Mouse (Mus musculus): ENCODE data around the gene Acadm.
A peak's percentile ranks its signal among the peaks of the same experiment; 100 is the strongest.

The Acadm gene

DNA sequence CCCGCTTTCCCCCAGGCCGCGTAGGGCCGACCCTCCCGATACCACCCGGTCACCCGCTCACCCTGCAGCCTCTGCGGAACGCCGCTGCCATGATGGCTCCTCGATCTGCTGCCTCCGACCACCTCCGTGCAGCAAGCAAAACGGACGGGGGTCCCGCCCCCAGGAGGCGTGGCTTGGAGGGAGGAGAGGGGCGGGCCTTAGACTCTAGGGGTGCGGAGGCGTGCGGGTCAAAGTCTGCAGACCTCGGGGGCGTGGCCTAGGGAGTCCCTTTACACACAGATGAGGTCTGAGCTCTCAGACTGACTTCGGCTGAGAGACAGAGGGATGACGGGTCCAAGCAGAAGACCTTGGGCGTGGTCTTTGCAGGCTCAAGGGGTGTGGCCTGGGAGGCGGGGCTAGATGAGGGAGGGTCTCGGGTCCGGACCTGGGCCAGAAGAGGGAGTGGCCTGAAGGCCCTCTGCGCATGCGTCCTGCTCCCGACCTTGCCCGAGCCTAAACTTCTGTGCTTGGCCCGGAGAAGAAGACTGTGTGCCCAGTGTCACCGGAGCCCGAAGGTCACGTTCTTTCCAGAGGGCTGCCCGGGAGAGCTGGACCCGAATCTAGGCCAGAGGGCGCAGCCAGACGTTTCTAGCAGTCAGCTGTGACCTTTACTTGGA lies at the start of gene Acadm:
Acadm (minus strand) TSS at position 298 of the 656 bp plus-strand sequence.
- peak; percentile 97 for DNase-seq

DNA sequence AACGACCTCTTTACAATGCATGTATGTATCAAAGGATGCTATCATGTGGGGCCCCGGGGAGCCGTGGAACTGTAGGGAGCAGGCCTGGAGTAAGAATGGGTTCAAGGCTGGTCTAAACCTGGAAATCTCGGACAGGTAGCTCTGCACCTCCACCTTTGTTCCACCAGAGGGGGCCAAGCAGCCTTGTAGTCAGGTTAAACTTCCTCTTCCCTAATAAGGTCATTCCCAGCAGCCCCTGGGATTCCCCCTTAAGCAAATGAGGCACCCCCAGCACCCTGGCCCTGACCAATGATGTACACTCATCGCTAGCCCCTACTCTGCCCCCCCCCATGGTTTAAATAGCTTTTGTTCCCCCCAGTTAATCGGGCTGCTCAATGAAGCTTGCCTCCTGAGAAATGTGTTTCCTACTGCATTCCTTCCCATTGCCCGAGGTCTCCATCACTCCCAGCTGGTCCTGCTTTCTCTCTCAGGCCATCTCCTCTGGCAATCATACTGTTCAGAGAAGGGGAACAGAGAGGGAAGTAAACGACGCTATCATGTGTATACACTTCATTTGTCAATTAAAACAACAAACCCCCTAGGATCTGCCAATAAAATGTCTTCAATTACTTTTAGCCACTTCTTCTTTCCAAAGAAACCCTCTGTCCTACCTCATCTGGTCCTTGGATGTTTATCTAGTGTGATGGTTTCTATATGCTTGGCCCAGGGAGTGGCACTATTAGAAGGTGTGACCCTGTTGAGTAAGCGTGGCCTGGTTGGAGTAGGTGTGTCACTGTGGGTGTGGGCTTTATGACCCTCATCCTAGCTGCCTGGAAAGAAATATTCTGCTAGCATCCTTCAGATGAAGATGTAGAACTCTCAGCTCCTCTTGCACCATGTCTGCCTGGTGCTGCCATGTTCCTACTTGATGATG lies 40.3 kb upstream of the Acadm start:
- peak; percentile 74 for DNase-seq

DNA sequence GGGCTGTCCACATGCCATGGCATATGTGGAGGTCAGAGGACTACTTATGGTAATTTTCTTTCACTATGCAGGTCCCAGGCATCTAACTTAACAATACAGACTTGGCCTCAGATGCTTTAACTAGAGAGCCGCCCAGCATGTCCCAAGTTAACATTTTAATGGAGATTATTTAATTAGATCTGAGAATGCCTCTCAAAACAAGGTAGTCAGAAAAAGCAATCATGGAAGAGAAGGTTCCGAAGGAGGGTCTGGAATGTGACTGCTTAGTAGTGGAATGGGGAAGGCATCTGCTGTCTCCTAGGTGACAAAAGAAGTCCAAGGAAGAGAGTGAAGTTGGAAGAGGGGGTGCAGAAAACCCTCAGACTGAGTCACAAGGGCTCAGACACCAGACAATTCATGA lies 36.2 kb upstream of the Acadm start:
- DNase-seq: no peak

DNA sequence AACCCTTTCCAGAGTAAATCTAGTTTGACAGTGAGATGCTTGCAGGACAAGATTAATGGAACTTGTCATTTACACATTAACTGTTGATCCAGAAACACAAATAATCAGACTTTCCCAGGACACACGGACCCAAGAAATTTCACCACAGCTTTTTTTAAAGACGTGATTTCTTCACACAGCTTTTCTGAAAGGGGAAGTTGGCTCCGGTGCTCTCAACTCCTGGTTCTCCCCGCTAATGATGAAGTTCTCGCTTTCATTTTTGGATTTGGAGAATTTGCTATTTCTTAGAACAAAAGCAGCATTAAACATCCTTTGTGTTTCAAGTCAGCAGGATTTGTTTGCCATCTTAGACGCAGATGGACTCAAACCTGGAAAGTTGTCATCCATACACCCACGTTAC lies 31.4 kb upstream of the Acadm start:
- DNase-seq: no peak

DNA sequence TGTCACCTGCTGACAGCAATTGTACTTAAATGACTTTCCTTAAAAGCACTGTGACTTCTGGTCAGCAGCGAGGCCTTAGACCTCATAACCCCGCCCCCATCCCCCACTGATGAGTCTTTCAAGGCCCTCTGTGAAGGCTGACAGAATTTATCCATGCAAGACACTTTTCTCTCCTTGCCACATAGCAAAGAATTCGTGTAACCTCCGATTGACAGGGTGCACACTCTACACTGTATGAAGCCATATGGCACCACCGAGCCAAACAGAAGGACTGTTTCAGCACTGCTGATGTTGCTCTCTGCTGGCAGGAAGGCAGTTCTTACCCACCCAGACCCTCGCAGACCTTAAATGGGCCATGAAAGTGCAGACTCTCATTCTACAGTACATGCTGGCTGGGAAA lies 30.6 kb upstream of the Acadm start:
- DNase-seq: peak; percentile 17

DNA sequence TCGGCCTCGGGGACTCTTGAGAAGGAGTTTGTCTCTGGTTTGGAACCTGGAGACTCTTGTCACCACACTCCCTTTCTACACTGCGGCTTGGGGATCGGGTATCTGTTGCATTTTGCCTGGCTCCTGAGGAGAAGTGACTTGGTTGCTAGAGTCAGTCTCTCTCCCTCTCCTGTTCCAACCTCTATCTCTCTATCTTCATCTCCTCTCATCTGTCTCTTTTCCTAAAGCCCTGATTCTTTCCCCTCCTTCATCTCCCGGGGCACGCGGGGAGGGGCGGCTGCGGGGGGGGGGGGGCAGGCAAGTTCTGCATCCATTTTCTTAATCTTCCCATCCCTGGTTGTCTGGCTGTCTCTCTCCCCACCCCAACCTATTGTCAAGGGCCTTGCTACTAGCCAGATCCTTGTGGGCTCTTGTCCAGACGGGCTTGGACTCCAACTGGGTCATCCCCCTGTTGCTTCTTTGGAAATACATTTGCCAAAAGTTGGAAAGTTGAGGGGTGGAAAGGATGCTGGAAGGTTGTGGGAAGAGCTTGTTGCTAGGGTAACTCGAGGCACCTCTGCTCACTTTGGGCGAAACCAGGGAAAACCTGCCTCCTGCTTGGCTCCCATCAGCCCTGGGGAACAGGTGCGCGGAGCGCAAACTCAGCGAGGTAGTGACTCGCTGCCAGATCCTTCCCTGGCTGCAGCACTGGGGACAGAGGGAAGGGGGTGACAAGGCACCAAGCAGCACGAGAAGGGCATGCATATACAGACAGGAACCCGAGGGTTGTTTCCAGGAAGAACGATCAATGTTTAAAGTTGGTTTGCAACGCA lies 29.7 kb upstream of the Acadm start:
- peak; percentile 22 for DNase-seq

DNA sequence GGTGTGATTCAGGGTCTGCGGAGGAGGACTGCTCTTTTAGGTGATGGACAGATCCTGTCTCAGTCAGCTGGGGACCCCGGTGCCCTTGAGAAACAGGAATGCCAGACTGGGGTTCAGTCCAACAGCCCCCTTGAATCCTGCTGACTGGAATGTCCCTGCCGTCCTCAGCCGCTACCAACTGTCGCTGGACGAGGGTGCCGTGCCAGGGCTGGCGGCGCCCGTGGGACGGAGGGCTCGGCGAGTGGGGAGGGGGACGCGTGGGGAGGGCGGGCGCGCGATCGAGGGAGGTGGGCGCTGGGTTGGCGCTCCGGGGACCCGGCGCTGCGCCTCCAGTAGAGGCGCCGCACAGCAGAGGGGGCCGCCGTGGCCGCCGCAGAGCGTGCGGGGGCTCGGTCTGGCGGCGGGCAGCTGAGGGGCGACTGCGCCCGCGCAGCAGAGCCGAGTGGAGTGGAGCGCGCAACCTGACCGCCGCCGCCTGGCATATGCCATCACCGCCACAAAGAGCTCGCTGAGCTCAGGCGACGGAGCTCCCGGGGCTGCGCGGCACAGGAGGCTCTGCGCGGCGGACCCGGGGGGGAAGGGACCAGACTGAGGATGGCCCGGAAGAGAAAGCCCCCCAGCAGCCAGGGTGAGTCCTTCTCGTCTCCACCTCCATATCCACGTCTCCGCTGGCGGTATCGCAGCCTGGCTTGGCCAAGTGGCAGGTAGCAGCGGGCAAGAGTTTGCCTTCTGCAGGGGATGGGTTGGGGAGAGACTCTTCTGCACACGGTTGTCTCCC lies 28.9 kb upstream of the Acadm start, which contains the start of gene Slc44a5:
Slc44a5 (plus strand) TSS at position 266 of the 778 bp plus-strand sequence.
- peak; percentile 83 for DNase-seq

DNA sequence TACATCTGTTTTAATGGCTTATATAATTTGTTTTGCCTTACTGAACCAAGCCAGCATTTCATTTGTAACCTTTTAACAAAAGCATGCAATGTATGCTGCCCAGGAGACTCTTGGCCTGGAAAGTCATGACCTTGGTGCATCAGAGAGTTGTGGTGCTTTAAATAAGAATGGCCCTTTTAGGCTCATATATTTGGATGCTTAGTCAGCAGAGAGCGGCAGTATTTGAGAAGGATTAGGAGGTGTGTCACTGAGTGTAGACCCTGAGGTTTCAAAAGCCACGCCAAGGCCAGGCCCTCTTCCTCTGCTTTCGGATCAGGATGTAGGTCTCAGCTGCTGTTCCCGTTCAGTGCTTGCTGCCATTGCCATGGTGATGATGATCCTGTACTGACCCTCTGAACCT lies 25.0 kb upstream of the Acadm start:
- DNase-seq: no peak

DNA sequence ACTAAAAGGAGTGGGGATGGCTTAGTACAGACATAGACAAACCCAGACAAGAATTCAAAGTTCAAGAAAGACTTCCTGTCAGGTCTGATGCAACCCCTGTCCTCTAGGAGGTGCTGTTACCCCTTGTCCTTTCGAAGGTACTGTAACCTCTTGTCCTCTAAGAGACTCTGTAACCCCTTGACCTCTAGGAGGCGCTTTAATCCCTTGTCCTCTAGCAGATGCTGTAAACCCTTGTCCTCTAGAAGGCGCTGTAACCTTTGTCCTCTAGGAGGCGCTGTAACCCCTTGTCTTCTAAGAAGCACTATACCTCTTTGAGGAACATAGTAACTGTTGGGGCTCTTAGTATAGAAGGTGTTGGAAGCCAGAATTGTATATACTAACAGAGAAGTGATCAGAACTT lies 24.1 kb upstream of the Acadm start:
- DNase-seq: peak; percentile 89

DNA sequence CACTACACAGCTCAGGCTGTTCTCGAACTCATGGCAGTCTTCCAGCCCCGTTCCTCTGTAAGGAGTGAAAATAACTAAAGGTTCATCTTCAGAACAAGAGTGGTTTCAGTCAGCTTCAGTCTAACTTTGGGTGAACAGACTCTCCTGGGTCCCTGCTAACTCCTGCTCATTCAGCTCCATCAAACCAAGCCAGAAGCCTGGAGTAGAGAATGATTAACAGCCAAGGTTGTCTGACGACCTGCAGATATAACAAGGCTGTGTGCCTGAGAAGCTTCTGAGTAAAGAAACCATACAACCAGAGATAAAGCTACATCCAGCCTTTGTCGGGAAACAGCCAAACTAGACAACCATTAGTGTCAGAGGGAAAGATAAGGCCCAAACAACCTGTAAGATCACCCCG lies 23.0 kb upstream of the Acadm start:
- DNase-seq: no peak

DNA sequence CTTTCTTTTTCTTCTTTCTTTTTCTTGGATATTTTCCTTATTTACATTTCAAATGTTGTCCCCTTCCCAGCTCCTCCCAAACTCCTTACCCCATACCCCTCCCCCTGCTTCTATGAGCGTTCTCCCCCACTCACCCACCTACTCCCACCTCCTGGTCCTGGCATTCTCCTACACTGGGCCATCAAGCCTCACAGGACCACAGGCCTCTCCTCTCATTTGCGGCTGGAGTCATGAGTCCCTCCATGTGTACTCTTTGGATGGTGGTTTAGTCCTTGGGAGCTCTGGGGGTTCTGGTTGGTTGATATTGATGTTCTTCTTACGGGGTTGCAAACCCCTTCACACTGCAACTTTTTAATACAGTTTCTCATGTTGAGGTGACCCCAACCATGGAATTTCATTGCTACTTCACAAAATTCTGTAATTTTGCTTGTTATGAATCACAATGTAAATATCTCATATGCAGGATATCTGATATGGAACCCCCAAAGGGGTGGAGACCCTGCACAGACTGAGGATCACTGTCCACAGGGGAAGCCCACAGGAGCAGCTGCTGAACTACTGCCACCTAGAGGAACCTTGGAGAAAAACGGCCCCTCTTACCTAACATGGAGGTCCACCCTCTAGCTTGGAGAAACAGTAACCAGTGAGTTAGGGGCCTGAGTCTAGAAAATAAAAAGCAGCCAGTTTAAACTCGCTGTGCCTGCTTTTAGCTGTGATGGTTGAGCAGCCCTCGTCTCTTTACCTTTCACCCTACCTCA lies 17.4 kb upstream of the Acadm start:
- DNase-seq: peak; percentile 63

DNA sequence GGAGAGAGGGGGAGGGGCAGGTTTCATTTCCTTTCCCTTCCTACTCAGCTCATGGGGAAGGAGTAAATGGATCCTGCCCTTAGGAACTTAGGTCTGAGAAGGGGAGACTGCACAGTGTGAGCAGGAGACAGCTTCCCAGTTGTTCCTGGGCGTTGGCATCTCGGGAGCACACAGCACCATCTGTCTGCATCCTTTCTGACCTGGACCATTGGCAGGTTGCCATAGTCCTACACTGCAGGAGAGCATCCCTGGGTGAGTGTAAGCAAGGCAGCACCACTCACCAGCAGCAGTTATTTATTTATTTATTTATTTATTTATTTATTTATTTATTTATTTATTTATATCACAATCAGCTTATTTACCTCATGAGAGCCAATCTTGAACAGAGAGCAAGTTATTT lies 16.5 kb upstream of the Acadm start:
- DNase-seq: peak; percentile 17

DNA sequence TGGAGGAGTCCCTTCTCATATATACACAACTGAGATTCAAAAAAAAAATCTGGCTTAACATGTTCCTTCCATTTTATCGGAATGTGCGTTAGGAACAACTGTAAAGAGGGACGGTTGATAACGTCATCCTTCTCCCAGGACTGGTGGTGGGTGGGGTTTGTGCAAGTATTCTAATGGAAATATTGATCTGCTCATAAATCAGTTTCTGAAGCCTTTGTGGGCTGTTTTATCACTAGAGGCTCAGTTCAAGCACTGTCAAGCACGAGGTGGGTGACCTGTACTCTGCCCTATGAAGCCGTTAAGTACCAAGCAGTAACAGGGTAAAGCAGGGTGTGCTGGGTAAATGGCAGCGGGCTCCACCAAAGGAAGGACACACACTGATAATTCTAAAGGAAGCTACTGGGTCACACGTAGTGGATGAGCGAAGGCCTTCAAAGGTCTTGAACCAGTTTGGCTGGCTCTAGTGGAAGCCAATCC lies 15.3 kb upstream of the Acadm start:
- DNase-seq: no peak

DNA sequence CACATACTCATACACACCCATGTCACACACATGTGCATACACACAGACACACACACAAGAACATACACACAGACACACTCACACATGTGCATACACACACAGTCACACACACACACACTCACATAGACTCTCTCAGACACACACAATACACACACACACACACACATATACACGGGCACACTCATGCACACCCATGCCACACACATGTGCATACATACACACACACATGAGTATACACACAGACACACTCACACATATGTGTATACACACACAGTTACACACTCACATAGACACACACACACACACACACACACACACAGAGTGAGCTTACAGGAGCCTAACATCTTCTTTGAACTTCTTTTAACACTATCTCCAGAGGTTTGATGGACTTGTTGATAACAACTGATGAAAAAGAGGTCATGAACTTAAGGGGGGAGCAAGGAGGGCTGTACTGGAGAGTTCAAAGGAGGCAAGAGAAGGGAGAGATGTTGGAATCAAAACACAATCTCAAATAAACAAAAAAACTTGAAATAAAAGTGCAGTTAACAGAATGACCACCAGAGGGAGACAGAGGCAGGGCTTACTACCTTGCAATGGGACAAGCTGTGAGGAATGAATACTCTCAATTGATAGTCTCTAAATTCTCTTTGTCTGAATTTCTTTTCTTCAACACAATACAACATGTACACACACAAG lies 14.8 kb upstream of the Acadm start:
- peak; percentile 71 for DNase-seq

DNA sequence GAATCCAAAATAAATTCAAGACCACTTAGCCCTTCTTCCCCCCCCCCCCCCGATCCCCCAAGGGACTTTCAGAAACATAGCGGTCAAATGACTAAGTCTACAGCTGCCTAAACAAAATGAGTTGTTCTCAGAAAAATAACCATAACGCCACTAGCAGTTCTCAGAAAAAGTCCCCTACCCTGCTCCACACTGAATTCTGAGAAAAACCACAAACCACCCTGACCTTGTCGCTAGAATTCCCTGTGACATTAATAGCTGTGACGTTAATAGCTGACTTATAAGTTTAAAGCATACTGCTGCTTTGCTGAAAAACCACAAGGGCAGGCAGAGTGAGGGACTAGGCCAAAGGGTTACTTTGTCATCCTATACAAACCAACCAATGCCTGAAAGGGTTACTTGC lies 13.5 kb upstream of the Acadm start:
- DNase-seq: no peak

DNA sequence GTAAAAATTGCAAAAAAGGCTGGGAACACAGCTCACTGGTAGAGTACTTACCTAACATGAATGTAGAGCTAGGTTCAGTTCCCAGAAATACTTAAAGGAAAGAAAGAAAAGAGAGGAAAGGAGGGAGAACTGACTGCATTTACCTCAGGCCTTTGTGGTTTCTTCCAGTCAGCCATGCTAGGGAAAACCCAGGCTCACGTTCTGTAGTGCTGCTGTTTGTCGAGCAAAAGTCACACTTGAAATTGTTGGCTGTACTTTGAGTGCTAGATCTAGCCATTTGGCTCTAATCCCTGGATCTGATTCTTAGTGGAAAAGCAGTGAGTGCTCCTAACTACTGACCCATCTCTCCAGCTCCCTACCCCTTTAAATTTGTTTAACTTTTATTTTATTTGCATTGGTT lies 3.7 kb upstream of the Acadm start:
- no peak for DNase-seq

DNA sequence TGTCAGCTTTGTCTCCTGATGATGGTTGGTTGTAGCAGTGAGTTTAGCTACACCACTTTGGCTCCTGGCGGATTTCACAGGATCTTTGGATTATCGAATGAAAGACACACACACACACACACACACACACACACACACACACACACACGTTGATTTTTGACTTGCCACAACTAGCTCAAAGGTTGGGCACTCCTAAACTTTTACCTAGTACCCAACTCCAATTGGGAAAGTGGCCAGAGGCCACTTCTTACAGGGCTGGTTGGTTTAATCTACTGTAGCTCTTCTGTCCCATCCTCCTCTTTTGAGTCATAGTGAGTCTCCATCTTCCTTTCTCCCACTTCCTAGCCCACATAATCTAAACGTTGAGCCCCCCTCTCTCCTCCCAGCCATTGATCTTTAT lies 2.8 kb upstream of the Acadm start:
- no peak for DNase-seq

DNA sequence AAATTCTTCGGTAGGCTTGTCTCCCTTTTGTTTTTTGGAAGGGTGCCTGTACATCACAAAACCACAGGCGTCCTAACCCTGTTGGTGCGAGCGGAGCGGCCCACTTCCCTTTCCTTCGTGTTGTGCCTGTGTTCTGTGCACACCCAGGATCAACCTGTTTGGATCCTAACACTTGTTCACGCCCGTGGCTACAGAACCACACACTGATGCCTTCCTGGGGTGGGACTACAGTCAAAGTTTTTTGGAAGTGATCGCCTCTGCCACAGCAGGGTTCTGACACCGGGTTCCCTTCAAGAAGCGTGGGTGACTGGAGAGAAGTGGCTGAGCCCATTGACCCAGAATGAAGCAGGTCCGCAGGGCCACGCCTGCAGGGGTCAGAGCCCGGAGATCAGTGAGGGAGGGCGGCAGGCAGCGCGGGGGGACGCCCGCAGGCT lies 514 bp downstream of the Acadm start:
- no peak for DNase-seq

DNA sequence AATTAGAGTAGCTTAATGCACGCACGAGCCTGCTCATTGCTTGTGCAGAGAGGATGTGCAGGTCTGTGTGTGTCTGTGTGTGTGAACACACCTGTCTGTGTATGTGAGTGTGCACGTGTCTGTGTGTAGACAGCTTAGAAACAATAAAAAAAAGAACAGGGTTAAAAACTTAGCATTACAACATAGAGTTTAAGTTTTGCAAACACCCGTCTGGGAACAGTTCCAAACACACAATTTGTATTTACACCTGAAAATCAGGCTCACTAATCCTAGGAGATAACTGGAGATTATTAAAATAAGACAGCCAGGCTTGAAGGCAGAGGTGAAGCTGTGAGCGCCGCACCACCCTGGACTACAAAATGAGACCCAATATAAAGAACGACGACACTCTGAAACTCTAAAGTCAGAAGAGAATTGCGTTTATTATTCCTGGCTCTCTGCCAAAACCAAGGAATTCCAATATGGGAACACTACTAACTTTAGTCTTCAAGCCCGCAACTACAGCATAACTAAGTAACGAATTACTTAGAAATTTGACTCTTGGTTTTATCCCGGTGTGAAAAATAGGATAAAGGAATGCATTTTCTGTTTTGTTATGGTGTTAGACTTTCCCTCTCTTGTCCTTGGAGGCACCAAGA lies 1.3 kb downstream of the Acadm start:
- peak; percentile 14 for DNase-seq

DNA sequence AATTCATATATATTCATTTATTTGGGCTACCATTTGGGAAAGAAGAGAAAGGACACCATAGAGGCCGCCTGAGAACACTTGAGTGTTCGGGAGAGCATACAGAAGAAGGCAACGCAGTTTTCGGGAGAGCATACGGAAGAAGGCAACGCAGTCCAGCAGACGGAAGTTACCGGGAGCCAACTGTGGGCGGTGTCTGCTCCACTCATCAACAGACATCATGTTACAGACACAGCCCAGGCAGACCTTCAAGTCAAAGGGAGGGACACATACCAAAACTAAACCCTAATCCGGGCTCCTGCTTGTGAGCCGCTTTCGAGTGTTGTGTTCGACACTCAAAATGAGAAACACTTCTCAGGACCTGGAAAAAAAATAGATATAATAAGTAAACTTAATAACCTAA lies 2.8 kb downstream of the Acadm start:
- DNase-seq: no peak

Measured in retina, postnatal 1 day (tissue).